Mouse (Mus musculus) adrenal gland, adult 2 months (tissue): ENCODE data around the gene Gm17019. TPM values are rescaled to one million over a fixed set of nuclear protein-coding genes. Genes with fewer than 3 reads are reported as not detected.
"Not testable (repeated sequence)": the region's sequence is repeated elsewhere in the genome, so short reads cannot be mapped to it uniquely, and the experiment has no call there.

Experiments used
- DNase-seq: peaks from one replicate; pipeline ENCODE4 v3.0.0; 2021
- long read RNA-seq: library from polyadenylated mRNA; stranded (forward); transcript quantifications from one replicate; pipeline ENCODE4 v2.0.0, GENCODE M21; 2021
- polyA plus RNA-seq: library from polyadenylated mRNA; depleted of rRNA; stranded (reverse); fragments of >200 nt; gene quantifications from 2 replicates; pipeline ENCODE4 v1.2.3, GENCODE M21; 2012; rRNA removed
- total RNA-seq, 2 experiments: library from RNA; stranded (reverse); gene quantifications; 2 replicates each; pipeline ENCODE4 v1.2.3; 2021

Gene Gm17019
- total RNA-seq = not detected
- not detected in 2 replicates for polyA plus RNA-seq
- long read RNA-seq = 0 reads

- DNase-seq = not testable (repeated sequence)
Observed at GRCm38 (mm10) chr5:15032898-15033297, at the start of gene Gm17019. TSS of gene Gm17019 (minus strand) at chr5:15032998.

DNA sequence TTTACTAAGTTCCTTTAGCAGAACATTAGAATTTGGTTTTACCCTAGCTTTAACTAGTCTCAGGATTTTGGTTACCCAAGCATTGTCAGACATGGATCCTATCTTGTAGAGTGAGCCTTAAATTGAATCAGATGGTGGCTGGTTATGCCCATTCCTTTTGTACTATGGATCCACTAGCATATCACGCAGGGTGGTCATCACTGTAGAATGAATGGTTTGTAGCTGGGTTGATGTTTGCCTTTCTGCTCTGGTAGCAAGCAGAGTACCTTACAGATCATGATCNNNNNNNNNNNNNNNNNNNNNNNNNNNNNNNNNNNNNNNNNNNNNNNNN, 29.6 kb upstream of the Gm17019 start:
- not testable (repeated sequence) for DNase-seq

DNA sequence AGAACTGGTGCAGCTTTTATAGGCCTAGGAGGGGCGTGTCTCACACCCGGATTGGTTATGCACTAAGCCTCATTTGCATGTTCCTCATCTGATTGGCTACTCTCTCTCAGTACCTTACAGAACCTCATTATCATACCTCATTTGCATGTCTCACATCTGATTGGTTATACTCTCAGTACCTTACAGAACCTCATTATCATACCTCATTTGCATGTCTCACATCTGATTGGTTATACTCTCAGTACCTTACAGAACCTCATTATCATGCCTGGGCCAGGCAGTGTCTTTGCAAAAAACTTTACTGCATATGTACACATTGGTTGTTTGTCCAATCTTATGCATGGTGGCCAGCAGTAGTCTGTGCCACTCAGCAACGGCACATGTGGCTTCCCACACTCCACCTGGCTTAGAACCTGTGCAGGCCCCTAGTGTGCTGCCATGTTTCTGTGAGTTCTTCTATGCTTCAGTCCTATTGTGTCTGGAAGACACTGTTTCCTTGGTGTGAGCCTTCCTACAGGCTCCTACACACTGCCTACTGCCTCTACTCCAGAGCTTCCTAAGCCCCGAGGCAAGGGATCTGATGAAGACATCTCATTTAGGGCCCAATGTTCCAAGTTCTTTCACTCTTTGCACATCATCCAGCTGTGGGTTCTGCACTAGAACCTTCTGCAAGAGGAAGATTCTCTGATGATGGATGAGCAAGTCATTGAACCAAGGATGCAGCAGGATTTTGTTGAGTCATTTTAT, 29.0 kb upstream of the Gm17019 start:
- DNase-seq = not testable (repeated sequence)

GRCm38 (mm10) chr5:15054151-15055025, 21.6 kb upstream of the Gm17019 start:
- DNase-seq = not testable (repeated sequence)

GRCm38 (mm10) chr5:15053606-15053962, 20.8 kb upstream of the Gm17019 start:
- DNase-seq = not testable (repeated sequence)

DNA sequence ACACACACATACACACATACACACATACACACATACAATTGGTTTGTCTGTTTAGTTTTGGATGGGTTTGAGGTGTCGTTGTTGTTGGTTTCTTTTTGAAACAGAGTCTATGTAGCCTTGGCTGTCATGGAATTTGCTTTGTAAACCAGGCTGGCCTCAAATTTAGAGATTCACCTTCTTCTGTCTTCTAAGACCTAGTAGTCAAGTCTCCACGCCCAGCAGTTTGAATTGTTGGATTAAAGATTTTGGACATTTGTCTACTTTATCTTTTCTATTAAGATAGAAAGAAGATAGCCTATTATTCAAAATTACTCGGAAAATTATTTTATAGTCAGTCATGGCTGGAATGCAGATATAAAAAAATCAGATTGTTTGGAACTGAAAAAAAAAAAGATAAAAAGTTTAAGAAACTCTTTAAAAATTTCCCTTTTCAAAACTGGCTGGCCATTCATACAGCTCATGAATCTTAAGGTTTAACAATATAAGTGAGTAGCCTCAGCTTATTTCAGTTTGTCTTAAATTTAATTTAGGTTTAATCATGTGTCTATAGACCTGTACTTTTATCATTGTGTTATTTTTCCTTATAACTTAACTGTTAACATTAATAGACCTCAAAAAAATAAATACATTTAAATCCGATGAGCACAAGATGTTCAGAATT, 20.3 kb upstream of the Gm17019 start:
- DNase-seq = not testable (repeated sequence)

DNA sequence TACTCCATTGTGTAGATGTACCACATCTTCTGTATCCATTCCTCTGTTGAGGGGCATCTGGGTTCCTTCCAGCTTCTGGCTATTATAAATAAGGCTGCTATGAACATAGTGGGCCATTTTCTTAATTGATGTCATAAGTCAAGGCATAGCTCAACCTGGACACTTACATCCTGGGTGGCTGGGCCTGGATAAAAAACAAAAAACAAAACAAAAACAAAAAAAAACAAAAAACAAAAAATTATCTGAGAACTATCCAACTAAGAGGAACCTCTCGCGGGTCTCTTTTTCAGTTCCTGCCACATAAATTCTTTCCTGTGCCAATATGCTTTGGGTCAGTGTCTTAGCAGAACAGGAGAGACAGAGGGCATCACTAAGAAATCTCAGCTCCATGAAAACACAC, 18.0 kb upstream of the Gm17019 start:
- not testable (repeated sequence) for DNase-seq

GRCm38 (mm10) chr5:15044830-15045767, 12.3 kb upstream of the Gm17019 start:
- DNase-seq = not testable (repeated sequence)

DNA sequence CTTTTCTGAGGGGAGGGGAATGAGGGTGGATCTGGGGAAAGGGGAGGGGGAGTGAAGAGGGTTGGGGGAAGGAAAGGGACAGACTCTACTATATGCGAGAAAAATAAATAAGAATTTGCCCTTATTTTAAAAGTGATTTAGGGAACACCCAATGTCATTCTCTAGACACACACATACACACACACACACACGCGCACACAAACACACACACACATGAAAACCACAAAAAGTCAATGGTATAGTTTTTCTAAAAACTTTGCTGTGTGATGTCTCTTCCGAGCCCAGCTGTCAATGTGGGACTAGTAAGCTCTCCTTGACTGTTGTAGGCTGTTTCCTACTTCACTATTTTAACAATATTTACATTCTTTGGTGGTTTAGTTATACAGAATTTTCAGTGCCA, 8.0 kb upstream of the Gm17019 start:
- DNase-seq = not testable (repeated sequence)

GRCm38 (mm10) chr5:15039984-15040383, 7.2 kb upstream of the Gm17019 start:
- DNase-seq = not testable (repeated sequence)

DNA sequence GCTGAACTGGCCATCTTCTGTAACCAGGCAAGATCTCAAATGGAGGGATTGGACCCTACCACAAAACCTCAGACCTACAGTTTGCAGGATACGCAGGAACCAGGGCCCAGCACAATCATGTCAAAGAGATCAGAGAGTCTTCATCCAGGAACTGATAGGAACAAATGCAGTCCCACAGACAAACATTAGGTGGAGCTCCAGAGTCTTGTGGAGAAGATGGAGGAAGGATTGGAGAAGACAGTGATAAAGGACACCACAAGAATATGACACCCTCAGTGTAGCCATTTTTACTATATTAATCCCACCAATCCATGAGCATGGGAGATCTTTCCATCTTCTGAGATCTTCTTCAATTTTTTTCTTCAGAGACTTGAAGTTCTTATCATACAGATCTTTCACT, 8.5 kb downstream of the Gm17019 start:
- DNase-seq = peak; percentile 20

DNA sequence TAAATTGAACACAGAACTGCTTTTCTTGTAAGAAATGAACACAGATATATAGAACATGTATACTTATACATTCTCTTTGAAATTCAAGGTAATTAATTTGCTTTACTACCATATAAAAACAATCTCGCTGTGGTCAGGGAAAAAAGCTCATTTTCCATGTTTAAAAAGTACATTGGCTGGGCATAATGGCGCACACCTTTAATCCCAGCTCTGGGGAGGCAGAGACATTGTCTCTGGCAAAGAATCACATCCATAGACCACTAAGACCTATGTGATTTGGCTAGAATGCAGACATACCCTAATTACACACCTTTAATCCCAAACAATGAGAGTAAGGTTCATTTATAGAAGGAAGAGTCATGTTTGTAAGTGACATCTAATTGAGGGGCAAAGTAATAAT, 12.7 kb downstream of the Gm17019 start:
- not testable (repeated sequence) for DNase-seq

GRCm38 (mm10) chr5:15010639-15011582, 21.9 kb downstream of the Gm17019 start:
- DNase-seq = not testable (repeated sequence)

DNA sequence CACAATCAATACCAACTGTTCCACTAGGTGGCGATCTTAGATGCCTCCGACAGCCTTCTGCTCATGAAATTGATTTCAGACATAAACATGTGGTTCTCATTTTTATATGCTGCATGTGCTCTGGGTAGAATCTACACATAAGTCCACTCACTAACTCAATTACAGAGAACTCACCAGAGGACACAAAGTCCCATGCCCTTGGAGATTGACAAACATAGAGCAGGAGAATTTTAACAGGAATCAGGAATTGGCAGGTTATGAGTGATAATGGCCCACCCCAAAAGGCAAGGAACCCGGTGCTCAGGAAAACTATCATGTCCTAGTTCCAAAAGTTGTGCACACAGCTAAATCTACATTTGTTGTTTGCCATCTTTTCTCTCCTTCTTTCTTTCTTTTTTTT, 25.9 kb downstream of the Gm17019 start:
- DNase-seq = not testable (repeated sequence)

GRCm38 (mm10) chr5:15006288-15006687, 26.5 kb downstream of the Gm17019 start:
- DNase-seq = not testable (repeated sequence)

DNA sequence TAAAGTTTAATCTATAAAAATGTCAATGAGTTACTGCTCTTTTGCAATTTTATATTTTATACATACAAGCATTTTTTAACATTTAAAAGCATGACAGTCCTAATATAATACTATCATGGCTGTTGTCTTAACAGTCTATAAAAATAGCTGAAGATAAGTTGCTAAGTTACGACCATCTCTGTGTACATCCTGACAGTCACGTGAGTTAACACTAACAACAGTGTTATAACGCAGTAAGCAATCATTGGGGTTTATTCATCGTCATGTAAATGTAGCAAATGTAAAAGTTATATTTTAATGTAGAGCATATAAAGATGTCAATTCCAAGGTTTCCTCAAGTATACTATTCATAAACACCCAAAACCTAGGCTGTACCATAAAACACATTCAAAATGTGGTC, 27.2 kb downstream of the Gm17019 start:
- DNase-seq = not testable (repeated sequence)

- DNase-seq = not testable (repeated sequence)
Observed at GRCm38 (mm10) chr5:15004569-15005562, 27.9 kb downstream of the Gm17019 start.

DNA sequence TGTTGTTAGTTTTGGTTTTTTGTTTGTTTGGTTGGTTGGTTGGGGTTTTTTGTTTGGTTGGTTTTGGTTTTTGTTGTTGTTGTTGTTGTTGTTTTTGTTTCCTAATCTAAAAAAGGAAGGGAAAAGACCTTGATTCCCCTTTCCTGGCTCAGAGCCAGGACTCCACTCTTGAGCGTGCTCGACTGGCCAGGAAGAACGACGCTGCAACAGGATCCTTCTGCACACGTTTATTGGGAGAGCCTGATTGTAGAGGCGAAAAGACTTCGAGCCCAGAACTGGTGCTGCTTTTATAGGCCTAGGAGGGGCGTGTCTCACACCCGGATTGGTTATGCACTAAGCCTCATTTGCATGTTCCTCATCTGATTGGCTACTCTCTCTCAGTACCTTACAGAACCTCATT, 34.7 kb downstream of the Gm17019 start:
- not testable (repeated sequence) for DNase-seq

GRCm38 (mm10) chr5:14997556-14997955, 35.2 kb downstream of the Gm17019 start:
- DNase-seq = not testable (repeated sequence)
